Mouse (Mus musculus) hindbrain, postnatal 0 days (tissue): ENCODE measurements around the gene Gse1. TPM values are rescaled to one million over a fixed set of nuclear protein-coding genes. Genes with fewer than 3 reads are reported as not detected.

Experiments
- ATAC-seq: fragments of 200-750 bp; cut with Nextera tagmentation; 2 replicates; pipeline ENCODE4 v1.8.0; 2017; ENCODE audit warnings: mild to moderate bottlenecking, moderate TSS enrichment, moderate library complexity
- DNase-seq: peaks from one replicate; pipeline ENCODE4 v3.0.0-alpha.2; 2015; ENCODE audit warnings: low spot score
- H3K27ac ChIP-seq: fragments of 300-500 bp; sonication (generic); 2 replicates; pipeline ENCODE4 v1.5.1; 2014; ENCODE audit warnings: mild to moderate bottlenecking
- H3K27me3 ChIP-seq: fragments of 300-500 bp; sonication (generic); 2 replicates; pipeline ENCODE4 v1.6.1; 2014; ENCODE audit warnings: low read length, mixed read lengths; ENCODE audit not compliant: insufficient read depth
- H3K36me3 ChIP-seq: fragments of 300-500 bp; sonication (generic); 2 replicates; pipeline ENCODE4 v1.6.1; 2014; ENCODE audit warnings: low read length, mixed read lengths; ENCODE audit not compliant: insufficient read depth
- H3K4me1 ChIP-seq: fragments of 300-500 bp; sonication (generic); 2 replicates; pipeline ENCODE4 v1.6.1; 2014; ENCODE audit warnings: antibody characterized with exemption, low read length, mixed read lengths; ENCODE audit not compliant: insufficient read depth
- H3K4me2 ChIP-seq: fragments of 300-500 bp; sonication (generic); 2 replicates; pipeline ENCODE4 v1.6.1; 2014; ENCODE audit warnings: low read depth, mild to moderate bottlenecking, low read length, moderate library complexity, mixed read lengths
- H3K4me3 ChIP-seq: fragments of 300-500 bp; sonication (generic); 2 replicates; pipeline ENCODE4 v1.5.1; 2014; ENCODE audit warnings: low read length
- H3K9ac ChIP-seq: fragments of 300-500 bp; sonication (generic); replicated peaks from 2 replicates; pipeline ENCODE4 v1.6.1; 2014; ENCODE audit warnings: mild to moderate bottlenecking, low read length, moderate library complexity, mixed read lengths
- H3K9me3 ChIP-seq: fragments of 300-500 bp; sonication (generic); 2 replicates; pipeline ENCODE4 v1.6.1; 2016; ENCODE audit warnings: low read length, mixed read lengths
- CTCF ChIP-seq: IDR thresholded peaks from 2 replicates; pipeline ENCODE4 v1.5.1; 2016; ENCODE audit warnings: antibody characterized with exemption, control low read depth, low read depth
- WGBS: fragments of 180-500 bp; shearing (Covaris S2); extraction: QIAGEN DNeasy Blood & Tissue Kit; methylation state at CpG from one replicate; pipeline ENCODE4 v1.1.7; 2014; 5-methylcytosine and 5-hydroxymethylcytosine counted together
- polyA plus RNA-seq: library from polyadenylated mRNA; unstranded; fragments of >200 nt; fragmentation: Nextera tagmentation; extraction: Ambion mirVana; gene quantifications from 2 replicates; pipeline ENCODE4 v1.2.1, GENCODE M21; 2015
- total RNA-seq: library from RNA; depleted of rRNA; stranded (reverse); fragments of >200 nt; gene quantifications from 2 replicates; pipeline ENCODE4 v1.2.3, GENCODE M21; 2014

Gse1 gene
- total and polyA plus RNA-seq, 2 experiments from 2014 or later: 13.4 to 48.3 TPM

GRCm38 (mm10) chr8:120501426-120501825, 273.2 kb downstream of the Gse1 start:
- H3K9ac ChIP-seq: no peak overlapping the region
- H3K27ac ChIP-seq: no peak overlapping the region
- DNase-seq (no peak), ATAC-seq (no peak)
- WGBS: 83% methylated on average over 5 of the region's 5 CpGs
- H3K4me1 ChIP-seq: peaks cover 48% of the 10 kb centered on the region
- H3K36me3 ChIP-seq: no peaks in the 10 kb centered on the region
- no peaks in the 10 kb centered on the region for H3K27me3 ChIP-seq
- no peak overlapping the region for H3K4me2 ChIP-seq
- TF ChIP-seq CTCF: no peak
- no peaks in the 10 kb centered on the region for H3K9me3 ChIP-seq
- no peak overlapping the region for H3K4me3 ChIP-seq

- no peaks in the 10 kb centered on the region for H3K9me3 ChIP-seq
- H3K4me1 ChIP-seq: peaks cover 41% of the 10 kb centered on the region
- no peak overlapping the region for H3K4me2 ChIP-seq
- no peak for DNase-seq
- no peak for TF ChIP-seq CTCF
- H3K27ac ChIP-seq: no peak overlapping the region
- no peak overlapping the region for H3K4me3 ChIP-seq
- no peaks in the 10 kb centered on the region for H3K36me3 ChIP-seq
- no peak for ATAC-seq
- 57% methylated on average over 5 of the region's 5 CpGs for WGBS
- no peak overlapping the region for H3K9ac ChIP-seq
- H3K27me3 ChIP-seq: no peaks in the 10 kb centered on the region
These were observed 274.2 kb downstream of the Gse1 start for GRCm38 (mm10) chr8:120502428-120502827.

DNA sequence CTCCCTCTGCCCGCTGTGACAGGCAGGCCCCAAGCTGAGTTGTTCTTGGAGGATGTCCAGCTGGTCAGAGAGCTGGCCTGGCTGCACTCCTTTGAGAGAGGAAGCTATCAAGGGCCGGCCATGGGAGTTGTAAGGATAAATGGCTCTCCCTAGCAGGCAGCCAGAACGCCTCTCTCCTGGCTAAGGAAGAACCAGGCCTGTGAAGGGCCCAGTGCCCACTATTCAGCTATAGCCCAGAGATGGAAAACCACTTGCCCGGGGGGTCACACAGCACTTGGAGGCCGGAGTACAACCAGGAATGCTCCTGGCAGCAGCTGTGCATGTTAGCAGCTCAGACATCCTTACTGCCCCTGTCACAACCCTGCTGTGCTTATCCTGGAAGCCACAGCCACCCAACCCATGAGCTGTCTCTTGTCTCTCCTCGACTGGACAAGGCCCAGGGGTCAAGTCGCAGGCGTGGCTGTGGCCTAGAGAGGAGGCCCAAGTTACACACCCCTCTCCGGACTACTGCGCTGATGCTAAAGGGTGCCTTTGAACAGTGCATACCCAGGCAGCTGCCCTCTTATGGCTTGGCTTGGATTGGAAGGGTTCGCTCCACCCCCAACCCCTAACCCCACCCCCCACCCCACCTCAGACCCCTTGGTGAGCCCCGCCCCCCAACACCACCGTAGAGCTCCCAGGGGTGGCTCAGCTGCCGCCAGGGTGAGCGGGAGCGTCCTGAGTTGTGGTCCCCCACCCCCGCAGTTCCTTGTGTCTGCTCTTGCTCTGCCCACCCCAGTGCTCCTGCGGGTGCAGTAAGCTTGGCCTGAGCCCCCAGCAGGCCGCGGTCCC, 276.2 kb downstream of the Gse1 start:
- peak overlapping the region; percentile 22 for H3K9ac ChIP-seq
- DNase-seq (peak; percentile 67), ATAC-seq (peak; percentile 39; the same call in 1 of the 2 replicates)

DNA sequence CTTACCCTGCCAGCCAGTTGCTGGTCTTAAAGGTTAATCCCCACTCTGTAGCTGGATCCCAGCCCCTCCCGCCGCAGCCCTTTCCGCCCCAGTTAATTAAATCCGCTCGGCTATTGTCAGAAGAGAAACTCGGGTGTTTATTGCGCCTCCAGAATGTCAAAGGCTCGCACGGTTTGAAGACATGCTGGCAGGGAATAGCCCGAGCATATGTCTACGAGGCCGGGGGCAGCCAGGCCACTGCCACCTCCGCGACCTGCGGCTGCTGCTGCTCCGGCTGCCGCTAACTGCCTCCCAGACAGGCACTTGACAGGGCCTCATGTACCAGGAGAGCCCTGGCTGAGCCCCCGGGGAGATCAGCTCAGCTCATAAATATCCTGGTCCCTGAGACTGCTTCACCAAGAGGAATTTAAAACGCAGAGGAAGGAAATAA, 276.8 kb downstream of the Gse1 start:
- H3K27me3 ChIP-seq: no peaks in the 10 kb centered on the region
- no peak for ATAC-seq
- DNase-seq: peak; percentile 62
- H3K4me2 ChIP-seq: peak overlapping the region; percentile 47
- H3K9ac ChIP-seq: peak overlapping the region; percentile 22; the same call in 1 of the 2 replicates
- WGBS: 4% methylated on average over 19 of the region's 19 CpGs
- H3K27ac ChIP-seq: peak overlapping the region; percentile 69
- H3K36me3 ChIP-seq: no peaks in the 10 kb centered on the region
- no peak for TF ChIP-seq CTCF
- H3K9me3 ChIP-seq: no peaks in the 10 kb centered on the region
- peaks cover 41% of the 10 kb centered on the region for H3K4me1 ChIP-seq
- H3K4me3 ChIP-seq: peak overlapping the region; percentile 13; the same call in 1 of the 2 replicates

More for the DNA sequence above, 276.2 kb downstream of the Gse1 start:
- Histone ChIP-seq H3K27me3 (no peaks in the 10 kb centered on the region), H3K4me3 (peak overlapping the region; percentile 13; the same call in 1 of the 2 replicates), H3K36me3 (no peaks in the 10 kb centered on the region), H3K4me2 (peak overlapping the region; percentile 47), H3K9me3 (no peaks in the 10 kb centered on the region), H3K27ac (peak overlapping the region; percentile 69), H3K4me1 (peaks cover 35% of the 10 kb centered on the region)
- WGBS: 9% methylated on average over 20 of the region's 20 CpGs
- no peak for TF ChIP-seq CTCF

DNA sequence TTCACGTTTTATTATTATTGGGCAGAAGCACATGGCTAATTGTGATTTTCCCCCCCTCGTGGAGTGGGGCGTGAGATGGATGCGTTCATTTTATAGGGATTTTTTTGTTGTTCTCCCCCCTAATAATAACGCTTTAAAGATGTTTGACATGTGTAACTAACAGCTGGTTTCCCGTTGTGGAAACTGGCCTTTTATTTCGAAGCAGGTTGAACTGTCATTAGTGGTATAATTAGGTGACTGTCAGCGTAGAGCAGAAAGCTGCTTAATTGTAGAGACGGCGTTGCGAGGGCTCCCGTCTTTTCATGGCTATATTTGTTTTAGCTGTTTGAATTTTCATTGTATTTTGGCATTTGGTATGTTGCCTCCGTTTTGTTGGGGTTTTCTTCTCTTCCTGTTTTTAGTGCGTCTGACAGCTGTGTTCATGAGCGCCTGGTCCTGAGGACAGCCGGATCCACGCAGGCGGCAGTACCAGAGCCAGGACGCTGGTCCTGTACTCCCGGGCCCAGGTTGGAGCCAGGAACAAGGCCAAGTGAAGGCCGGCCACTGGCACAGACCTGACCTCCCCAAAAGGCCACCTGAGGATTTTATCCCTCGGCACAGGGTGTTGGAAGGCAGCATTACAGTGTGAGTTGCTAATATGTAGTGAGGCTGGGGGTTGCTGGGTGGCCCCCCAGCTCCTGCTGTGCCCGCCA, 277.5 kb downstream of the Gse1 start:
- Histone ChIP-seq H3K27me3 (no peaks in the 10 kb centered on the region), H3K9ac (peak overlapping the region; percentile 1; the same call in 1 of the 2 replicates), H3K36me3 (no peaks in the 10 kb centered on the region), H3K4me3 (no peak overlapping the region), H3K27ac (peak overlapping the region; percentile 69; the same call in 1 of the 2 replicates), H3K4me1 (peaks cover 41% of the 10 kb centered on the region), H3K9me3 (no peaks in the 10 kb centered on the region), H3K4me2 (peak overlapping the region; percentile 47)
- no peak for TF ChIP-seq CTCF
- WGBS: 18% methylated on average over 23 of the region's 23 CpGs
- ATAC-seq: no peak
- no peak for DNase-seq

DNA sequence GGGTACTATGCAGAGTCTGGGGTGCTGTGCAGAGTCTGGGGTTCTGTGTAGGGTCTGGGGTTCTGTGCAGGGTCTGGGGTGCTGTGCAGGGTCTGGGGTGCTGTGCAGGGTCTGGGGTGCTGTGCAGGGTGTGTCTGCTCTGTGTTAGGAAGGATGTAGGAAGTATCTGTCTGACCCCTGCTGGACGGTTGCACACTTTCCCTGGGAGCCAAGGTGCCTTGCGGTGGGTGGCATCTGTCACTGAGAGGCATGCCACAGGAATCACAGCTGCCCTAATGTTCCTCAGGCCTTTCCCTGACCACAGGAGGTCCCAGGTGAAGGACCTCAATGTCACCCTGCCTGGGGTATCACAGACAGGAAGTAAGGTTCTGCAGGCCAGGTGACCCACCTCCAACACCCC, 278.3 kb downstream of the Gse1 start:
- no peak overlapping the region for H3K27ac ChIP-seq
- H3K4me1 ChIP-seq: peaks cover 48% of the 10 kb centered on the region
- H3K4me2 ChIP-seq: no peak overlapping the region
- no peaks in the 10 kb centered on the region for H3K36me3 ChIP-seq
- no peaks in the 10 kb centered on the region for H3K9me3 ChIP-seq
- DNase-seq: no peak
- WGBS: 43% methylated on average over 2 of the region's 2 CpGs
- H3K27me3 ChIP-seq: no peaks in the 10 kb centered on the region
- ATAC-seq: no peak
- no peak overlapping the region for H3K4me3 ChIP-seq
- peak; percentile 48 for TF ChIP-seq CTCF
- H3K9ac ChIP-seq: no peak overlapping the region
